Mouse (Mus musculus): ENCODE data around the gene Zfp672.
"Not testable (repeated sequence)": the region's sequence is repeated elsewhere in the genome, so short reads cannot be mapped to it uniquely, and the experiment has no call there.

Gene Zfp672

DNA sequence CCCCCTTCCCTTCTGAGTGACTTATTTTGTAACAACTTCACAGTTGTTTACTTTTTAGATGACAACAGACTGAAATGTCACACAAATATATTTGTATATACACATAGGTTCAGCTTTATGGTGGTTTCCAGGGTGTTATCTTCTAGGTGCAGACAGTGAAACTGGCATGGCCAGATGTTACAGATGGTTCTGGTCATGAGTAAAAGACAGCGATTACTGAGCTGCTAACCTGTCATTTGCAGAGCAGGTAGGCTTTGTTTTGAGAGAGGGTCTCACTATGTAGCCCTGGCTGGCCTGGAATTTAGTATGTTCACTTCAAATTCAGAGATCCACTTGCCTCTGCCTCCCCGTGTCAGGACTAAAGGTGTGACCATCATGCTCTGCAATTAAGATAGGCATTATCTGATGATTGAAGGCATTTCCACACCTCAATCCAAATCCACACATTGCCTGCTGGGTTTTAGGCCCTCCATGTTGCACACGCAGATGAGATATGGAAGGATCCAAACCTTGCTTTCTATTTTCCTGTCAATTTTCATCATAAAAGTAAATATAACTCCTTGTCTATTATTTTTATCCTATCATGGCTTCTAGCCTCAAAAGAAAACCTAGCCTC lies 5.4 kb downstream of the Zfp672 start:
- DNase-seq, result no peak

DNA sequence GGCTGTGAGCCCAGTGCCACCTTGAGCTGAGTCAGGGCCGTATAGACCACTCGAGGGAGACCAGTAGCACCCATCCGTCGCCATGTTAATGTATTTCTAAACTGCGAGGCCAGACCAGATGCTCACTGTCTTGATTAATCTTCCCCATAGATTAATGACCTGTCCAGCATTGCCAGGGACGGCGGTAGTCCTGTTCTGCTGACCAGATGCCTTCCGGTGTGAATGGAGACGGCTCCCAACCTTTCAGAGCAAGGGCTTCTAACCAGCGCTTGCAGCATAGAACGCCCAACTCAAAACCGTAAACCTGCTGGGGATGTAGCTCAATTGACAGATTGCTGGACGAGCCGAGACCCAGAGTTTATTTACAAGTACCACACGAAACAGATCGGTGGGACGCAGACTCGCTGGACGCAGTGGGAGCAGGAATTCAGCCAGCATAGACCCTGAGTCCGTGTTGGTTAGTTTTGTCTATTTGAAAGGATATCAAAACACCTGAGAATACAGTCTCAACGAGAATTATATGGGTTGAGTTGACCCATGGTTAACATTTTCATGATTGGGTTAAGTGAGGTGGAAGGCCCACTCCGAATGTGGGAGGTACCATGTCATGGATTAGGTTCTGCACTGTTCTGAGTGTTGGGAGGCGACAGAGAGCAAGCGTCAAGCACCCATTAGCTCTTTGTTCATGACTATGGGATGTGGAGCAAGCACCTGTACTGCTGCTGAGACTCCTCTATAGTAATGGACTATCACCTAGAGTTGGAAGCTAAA lies 6.4 kb downstream of the Zfp672 start:
- no peak for DNase-seq

DNA sequence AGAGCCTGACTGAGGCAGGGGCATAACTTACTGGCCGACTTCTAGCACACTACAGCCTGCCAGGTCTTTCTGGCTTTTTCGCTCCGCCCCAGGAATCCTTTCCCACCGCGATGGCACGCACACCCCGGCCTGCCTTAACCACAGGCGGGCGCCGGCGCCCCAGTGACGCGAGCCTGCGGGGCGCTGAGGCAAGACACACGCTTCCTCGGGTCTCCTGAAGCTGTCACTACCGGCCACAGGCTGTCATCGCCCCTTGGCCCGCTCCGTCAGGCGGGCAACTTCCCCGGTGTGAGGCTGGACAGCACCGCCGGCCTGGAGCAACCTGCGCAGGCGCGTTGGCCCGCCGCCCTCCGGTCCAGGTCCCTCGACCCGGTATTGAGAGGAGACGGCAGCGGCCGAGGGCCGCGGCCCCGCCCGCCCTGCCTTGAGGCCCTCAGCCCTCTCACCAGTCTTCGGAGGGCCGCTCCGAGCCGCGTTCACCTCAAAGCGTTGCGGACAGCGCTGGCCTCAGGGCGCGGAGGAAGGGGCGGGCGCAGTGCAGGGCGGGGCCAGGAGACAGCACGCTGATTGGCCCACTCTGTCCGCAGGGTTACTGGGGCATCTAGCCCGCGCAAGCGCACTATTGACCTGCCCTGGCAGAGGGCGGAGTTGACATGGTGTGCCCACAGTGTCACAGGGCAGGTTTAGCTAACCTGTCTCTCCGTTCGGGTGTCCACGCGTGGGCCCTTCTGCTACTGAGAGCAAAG lies 7.1 kb downstream of the Zfp672 start:
- peak; percentile 97 for DNase-seq

GRCm38 (mm10) chr11:58316768-58317390 lies 13.3 kb downstream of the Zfp672 start:
- no peak for DNase-seq

DNA sequence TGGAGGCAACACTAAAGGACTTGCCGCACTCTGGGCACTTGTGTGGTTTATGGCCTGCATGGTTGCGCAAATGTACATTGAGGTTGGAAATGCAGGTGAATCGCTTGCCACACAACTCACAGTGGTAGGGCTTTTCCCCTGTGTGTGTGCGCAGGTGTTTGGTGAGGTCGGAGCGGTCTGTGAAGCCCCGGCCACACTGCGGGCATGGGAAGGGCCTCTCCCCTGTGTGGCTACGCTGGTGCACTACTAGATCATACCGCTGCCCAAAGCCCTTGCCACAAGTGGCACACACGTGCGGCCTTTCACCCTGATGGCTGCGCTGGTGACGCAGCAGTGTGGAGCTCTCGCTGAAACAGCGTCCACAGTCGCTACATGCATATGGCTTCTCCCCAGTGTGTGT lies 13.8 kb downstream of the Zfp672 start:
- no peak for DNase-seq

DNA sequence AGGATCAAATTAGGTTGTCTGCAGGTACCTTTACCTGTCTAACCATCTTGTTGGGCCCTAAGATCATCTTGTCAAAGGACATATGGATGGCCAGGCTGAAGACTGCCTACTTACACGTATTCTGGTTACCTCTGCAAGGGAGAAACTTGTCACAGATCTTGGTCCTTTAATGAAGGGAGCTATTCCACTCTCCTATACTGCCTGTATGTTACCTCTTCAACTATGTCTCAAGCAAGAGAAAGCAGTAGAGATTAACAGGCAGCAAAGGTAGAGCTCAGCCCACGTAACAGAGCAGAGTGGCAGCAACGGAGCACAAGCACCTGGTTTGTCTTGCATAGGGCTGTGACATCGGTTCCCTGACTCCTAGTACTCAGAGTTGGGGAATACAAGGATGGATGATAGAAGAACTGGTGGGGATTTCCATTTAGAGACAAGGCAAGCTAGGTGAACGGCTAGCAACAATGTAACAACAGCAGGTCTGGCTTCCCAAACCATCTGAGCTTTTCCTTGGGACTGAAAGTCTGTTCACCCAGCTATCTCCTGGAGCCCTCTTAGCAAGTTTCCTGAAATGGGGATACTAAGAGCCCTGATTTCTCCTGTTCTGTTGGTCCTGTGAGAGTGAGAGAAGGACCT lies 14.5 kb downstream of the Zfp672 start:
- DNase-seq, result no peak

DNA sequence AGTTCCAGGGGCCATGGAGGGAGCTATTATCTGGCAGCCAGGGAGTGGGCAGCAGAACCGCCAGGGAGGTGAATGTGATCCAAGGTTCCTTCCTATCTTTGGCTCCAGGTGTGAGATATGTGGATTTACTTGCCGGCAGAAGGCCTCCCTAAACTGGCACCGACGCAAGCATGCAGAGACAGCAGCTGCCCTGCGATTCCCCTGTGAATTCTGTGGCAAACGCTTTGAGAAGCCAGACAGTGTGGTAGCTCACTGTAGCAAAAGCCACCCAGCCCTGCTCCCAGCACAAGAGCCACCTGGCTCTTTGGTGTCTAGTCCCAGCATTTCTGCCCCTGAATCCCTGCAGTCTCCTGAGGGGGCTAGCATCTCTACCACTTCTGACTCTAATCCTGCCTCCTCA lies 16.1 kb downstream of the Zfp672 start:
- no peak for DNase-seq

GRCm38 (mm10) chr11:58308661-58309060 lies 21.5 kb downstream of the Zfp672 start:
- DNase-seq, result no peak

DNA sequence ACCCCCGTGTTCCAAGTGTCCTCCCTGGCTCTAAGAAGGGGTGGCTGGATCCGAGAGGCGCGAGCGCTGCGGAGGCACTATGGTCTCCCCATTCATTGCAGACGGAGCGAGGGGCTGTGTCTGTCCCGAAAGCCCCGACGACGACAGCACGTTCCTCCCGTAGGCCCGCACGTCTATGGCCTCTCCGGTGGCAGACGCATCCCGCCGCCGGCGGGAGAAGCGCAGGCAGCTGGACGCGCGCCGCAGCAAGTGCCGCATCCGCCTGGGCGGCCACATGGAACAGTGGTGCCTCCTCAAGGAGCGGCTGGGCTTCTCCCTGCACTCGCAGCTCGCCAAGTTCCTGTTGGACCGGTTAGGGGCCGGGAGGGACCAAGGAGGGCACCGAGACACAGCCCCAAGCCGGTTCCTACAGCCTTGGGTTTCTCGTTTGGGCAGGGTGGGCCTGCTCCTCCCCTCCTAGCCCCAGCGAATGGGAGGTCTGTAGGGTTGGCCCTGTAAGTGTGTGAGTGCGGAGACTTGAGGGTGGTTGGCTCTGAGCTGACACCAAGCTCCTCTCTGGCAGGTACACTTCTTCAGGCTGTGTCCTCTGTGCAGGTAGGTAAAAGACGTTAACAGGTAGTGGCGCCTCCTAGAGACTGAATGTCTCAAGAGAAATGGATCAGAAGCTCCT lies 22.6 kb downstream of the Zfp672 start:
- DNase-seq, result peak; percentile 57

DNA sequence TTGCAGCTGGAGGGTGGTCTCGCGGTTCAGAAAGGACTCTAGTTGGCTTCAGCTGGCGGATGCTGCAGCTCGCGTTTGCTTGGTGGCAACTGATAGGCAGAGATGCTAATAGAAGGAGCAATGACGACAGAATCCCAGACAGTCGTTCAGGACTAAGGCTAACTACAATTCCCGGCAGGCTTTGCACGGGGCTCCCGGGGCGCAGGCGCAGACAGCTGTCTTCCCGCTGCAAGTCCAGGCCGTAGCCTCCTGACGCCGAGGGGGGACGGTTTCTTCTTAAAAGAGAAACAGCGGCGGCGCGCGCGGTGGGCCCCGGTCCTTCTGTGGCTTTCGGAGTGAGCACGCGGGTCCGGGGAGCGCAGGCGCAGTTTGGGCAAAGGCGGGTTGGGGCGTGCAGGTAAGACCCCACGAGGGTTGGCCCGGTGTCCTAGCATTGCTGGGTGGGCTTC lies 23.3 kb downstream of the Zfp672 start, which contains the start of gene Zfp692:
TSS of gene Zfp692 (plus strand) at position 210 of the 449 bp plus-strand sequence.
- DNase-seq, result peak; percentile 93

- not testable (repeated sequence) for DNase-seq
Measured at GRCm38 (mm10) chr11:58305299-58305698, 24.8 kb downstream of the Zfp672 start.

DNA sequence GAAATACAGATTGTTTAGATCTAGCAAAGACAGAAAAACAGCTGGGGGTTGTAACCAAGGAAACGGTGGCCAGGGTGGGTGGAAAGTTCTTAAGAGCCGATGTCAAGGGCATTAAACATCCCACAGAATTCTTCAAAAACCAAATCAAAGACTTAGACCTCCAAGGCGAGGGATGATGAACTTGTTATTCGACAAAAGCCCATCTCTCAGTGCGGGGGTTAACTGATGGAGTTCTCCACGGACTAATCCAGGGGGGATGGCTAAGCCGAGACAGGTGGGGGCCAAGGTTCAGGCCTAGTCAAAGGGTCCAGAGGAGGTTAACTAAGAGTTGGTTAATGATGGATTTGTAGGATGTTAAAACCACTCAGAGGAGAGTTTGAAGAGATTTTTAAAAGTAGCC lies 26.5 kb downstream of the Zfp672 start:
- no peak for DNase-seq

DNA sequence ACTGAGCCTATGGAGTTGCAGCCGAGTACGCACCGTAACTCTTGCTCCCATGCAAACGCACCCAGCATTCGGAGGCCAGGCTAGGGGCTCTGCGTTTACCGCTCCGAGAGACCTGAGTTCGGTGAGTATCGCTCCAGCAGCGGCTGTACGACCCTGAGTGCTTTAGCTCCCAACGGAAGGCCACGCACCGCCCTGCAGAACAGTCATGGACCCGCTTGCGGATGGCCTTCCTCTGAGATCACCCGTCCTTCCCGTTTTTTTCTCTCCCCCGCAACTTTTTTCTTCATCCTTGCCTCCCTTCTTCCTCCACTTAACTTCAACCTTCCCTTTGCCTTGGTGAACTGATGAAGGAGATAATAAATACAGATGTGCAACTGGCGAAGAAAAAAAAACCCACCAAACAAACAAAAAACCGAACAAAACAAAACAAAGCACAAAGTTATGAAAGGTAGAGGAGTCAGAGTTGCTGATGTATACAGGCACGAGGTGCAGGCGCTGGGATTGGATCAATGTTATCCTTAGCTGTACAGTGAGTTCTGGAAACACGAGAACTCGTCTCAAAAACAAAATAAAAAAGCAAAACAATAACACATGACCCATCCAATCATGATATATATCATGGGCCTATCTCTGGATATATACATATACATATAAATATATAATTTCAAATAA lies 27.2 kb downstream of the Zfp672 start:
- DNase-seq, result no peak

DNA sequence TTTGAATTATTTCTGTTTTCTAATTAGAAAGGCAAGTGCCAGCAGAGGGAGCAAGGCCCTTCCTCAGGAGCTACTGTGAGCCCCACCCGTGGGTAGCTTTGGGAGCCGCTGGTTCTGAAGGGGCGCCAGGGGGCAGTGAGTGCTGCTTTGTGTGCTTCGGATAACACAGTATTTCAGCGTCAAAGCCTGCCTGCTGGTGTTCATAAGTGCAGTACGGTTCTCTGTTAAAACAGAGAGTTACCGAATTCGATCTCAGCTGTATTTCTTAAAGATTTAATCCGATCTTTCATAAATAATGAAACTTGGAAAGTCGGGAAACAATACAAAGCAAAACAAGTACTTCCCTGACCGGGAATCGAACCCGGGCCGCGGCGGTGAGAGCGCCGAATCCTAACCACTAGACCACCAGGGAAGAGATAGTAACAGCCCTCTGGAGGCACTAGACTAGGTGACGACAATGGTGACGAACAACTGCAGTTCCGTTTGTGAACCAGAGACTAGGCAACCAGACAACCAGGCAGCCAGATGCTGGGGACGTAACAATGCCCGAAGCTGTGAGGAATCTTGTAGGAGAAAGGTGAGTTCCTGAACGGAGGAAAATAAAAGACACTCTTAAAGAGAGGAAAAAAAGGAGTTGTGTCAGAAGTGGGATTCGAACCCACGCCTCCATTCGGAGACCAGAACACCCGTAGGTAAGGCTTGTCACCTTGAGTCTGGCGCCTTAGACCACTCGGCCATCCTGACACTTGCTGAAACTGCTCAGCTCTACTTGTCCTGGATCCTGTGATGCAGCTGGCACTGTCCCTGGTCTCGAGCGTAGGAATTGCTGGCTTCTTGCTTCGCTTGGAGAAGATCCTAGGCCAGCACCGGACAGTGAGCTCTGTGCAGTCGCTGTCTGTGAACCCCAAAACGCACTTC lies 28.0 kb downstream of the Zfp672 start:
- peak; percentile 98 for DNase-seq

GRCm38 (mm10) chr11:58301057-58301456 lies 29.1 kb downstream of the Zfp672 start:
- DNase-seq, result peak; percentile 71

DNA sequence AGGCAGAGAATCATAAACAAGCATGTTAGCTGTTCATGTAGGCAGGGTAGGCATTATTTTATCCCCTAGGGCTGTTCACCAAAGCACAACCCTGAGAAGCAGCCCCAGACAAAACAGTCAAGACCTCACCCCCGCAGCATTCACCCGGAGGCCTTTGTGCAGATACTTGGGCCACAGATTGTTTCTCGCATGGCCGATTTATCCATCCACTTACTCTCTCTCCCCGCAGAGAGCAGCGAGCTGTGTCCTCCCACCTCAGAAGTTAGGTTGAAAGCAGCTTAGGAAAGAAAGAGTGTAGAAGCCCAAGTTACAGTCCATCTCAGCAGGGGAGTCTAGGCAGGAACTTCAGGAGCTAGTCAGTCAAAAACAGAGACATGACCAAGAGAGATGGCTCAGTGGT lies 32.7 kb downstream of the Zfp672 start:
- DNase-seq, result no peak

GRCm38 (mm10) chr11:58292791-58293190 lies 37.3 kb downstream of the Zfp672 start:
- no peak for DNase-seq

DNA sequence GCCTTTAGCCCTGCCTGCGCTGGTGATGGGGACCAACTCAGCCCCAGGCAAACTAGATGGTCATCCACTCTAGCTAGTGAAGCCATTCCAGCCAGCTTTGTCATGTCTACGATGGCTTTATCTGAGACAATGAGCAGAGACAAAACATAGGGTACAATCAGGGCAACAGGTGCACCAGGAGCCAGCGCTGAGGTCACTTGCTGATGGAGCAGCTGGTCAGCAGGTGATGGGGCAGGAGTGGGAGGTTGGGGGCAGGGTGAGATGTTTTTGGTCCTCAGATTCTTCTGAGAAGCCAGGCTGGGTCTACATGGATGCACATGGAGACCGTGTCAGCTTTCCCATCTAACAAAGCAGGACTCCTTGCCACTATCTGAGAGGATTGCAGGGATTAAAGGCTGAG lies 39.3 kb downstream of the Zfp672 start:
- DNase-seq, result no peak

DNA sequence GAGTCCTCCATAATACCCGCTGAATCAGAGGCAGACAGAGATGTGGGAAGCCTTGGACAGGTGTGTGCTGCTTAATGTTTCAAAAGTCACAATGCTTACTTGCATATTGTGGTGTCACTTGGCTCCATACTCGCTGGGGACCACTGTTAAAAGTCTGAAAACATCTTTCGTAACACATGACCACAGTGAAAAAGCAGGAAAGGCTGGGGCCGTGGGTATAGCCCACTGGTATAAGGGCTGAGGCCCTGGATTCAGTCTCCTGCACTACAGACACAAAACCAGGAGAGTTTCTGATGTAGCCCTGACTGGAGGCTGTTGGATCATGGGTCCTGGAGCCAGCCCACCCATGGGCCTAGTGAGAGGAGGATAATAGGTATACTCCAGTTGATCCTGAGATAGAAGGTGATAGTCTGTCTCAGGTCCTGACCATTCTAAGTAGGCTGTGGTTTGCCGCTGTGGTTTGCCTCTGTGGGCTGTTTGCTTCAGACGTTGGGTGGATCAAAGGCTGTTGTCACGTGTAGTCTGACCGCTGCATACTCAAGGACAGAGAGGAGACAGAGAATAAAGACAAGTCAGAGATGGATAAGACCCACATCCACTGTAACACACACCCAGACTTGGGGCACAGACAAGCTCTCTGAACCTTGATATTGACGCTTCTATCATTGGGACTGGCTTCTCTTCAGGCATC lies 40.0 kb downstream of the Zfp672 start:
- DNase-seq, result no peak

DNA sequence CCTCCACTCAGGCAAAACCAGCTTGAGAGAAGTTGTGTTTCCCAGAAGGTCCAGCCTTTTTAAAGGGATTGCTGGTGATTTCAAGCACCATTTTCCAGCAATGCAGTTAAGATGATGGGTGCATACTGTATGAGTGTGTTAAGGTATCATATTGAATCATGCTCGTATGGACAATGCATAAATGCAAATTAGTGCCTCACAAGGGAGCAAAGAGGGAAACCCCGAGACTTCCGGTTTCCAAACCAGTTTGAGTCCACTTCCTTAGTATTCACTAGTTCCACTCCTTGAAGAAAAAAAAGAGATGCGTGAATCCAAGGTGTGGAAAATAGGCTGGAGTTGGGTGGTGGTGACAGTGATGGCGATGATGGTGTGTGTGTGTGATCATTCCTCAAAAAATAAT lies 47.6 kb downstream of the Zfp672 start:
- no peak for DNase-seq

Measured in cerebellum, adult 8-10 months (tissue).